Mouse (Mus musculus) lung, embryonic 16.5 days (tissue): ENCODE measurements around the gene Dot1l. TPM values are rescaled to one million over a fixed set of nuclear protein-coding genes. Genes with fewer than 3 reads are reported as not detected.

ENCODE experiments used
- ATAC-seq: fragments of 200-750 bp; cut with Nextera tagmentation; 2 replicates; pipeline ENCODE4 v1.8.0; 2017; ENCODE audit warnings: low read depth, mild to moderate bottlenecking, moderate library complexity
- H3K27ac ChIP-seq: fragments of 300-500 bp; sonication (generic); 2 replicates; pipeline ENCODE4 v1.5.1; 2014; ENCODE audit warnings: mild to moderate bottlenecking, control low read depth, low read length
- H3K27me3 ChIP-seq: fragments of 300-500 bp; sonication (generic); 2 replicates; pipeline ENCODE4 v1.6.1; 2014; ENCODE audit warnings: low read depth, low read length, mixed read lengths; ENCODE audit not compliant: control insufficient read depth, insufficient read depth
- H3K36me3 ChIP-seq: fragments of 300-500 bp; sonication (generic); 2 replicates; pipeline ENCODE4 v1.6.1; 2014; ENCODE audit warnings: low read length; ENCODE audit not compliant: control insufficient read depth, insufficient read depth
- H3K4me1 ChIP-seq: fragments of 300-500 bp; sonication (generic); replicated peaks from 2 replicates; pipeline ENCODE4 v1.6.1; 2014; ENCODE audit warnings: low read length, mixed read lengths; ENCODE audit not compliant: control insufficient read depth, insufficient read depth
- H3K4me2 ChIP-seq: fragments of 300-500 bp; sonication (generic); 2 replicates; pipeline ENCODE4 v1.6.1; 2014; ENCODE audit warnings: low read depth, low read length, control low read depth
- H3K4me3 ChIP-seq: fragments of 300-500 bp; sonication (generic); 2 replicates; pipeline ENCODE4 v1.5.1; 2014; ENCODE audit warnings: mild to moderate bottlenecking, low read length, control low read depth
- H3K9ac ChIP-seq: fragments of 300-500 bp; sonication (generic); 2 replicates; pipeline ENCODE4 v1.6.1; 2014; ENCODE audit warnings: low read length, control low read depth
- H3K9me3 ChIP-seq: fragments of 300-500 bp; sonication (generic); 2 replicates; pipeline ENCODE4 v1.6.1; 2016; ENCODE audit warnings: low read length; ENCODE audit not compliant: control insufficient read depth
- WGBS: fragments of 180-500 bp; shearing (Covaris S2); extraction: QIAGEN DNeasy Blood & Tissue Kit; methylation state at CpG from one replicate; pipeline ENCODE4 v1.1.7; 2014; 5-methylcytosine and 5-hydroxymethylcytosine counted together
- polyA plus RNA-seq: library from polyadenylated mRNA; unstranded; fragments of >200 nt; fragmentation: Nextera tagmentation; extraction: Ambion mirVana; gene quantifications from 2 replicates; pipeline ENCODE4 v1.2.1, GENCODE M21; 2015

The Dot1l gene
- polyA plus RNA-seq, 1 experiment from 2014 or later, result 15.4 TPM

- peaks cover 39% of the 10 kb centered on the region for H3K36me3 ChIP-seq
- no peak overlapping the region for H3K27ac ChIP-seq
- no peak overlapping the region for H3K4me2 ChIP-seq
- WGBS, result 89% methylated on average over 2 of the region's 2 CpGs
- no peaks in the 10 kb centered on the region for H3K9me3 ChIP-seq
- peaks cover 6% of the 10 kb centered on the region; the same call in 1 of the 2 replicates for H3K27me3 ChIP-seq
- no peak for ATAC-seq
- no peak overlapping the region for H3K4me3 ChIP-seq
- peaks cover 34% of the 10 kb centered on the region for H3K4me1 ChIP-seq
- H3K9ac ChIP-seq, result no peak overlapping the region
These were observed 49.3 kb downstream of the Dot1l start for GRCm38 (mm10) chr10:80804340-80804739.

DNA sequence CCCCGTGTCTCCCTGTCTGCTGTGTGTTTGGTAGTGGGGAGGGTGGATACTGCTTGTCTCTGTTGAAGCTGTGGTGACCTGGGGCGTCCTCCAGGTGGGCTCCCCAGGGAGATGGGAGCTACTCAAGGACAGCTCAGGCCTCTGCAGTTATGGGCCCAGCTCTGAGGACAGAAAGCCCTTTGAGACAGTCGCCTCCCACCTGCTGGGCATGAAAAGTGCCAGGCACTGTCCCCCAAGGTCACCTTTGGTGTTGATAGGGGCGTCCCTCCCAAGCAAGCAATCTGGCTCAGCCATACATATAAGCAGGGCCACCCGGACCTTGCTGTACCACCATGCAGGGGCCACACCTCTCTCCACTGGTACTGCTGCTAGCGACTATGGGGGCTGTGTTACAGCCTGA, 49.9 kb downstream of the Dot1l start, which contains the start of gene Amh:
Amh (plus strand) TSS at position 328 of the 400 bp plus-strand sequence.
- Histone ChIP-seq H3K9me3 (no peaks in the 10 kb centered on the region), H3K27ac (no peak within 1 kb of the TSS), H3K27me3 (peaks cover 9% of the 10 kb centered on the region), H3K4me2 (no peak within 1 kb of the TSS), H3K4me3 (no peak within 1 kb of the TSS), H3K4me1 (peaks cover 31% of the 10 kb centered on the region), H3K36me3 (peaks cover 39% of the 10 kb centered on the region), H3K9ac (no peak within 1 kb of the TSS)
- ATAC-seq, result no peak
- 64% methylated on average over 6 of the region's 6 CpGs for WGBS

GRCm38 (mm10) chr10:80805322-80805721, 50.3 kb downstream of the Dot1l start:
- Histone ChIP-seq H3K9ac (no peak overlapping the region), H3K27ac (no peak overlapping the region), H3K27me3 (peaks cover 13% of the 10 kb centered on the region), H3K4me3 (no peak overlapping the region), H3K9me3 (no peaks in the 10 kb centered on the region), H3K4me1 (peaks cover 30% of the 10 kb centered on the region), H3K4me2 (no peak overlapping the region), H3K36me3 (peaks cover 39% of the 10 kb centered on the region)
- 74% methylated on average over 5 of the region's 5 CpGs for whole genome bisulfite sequencing
- ATAC-seq, result no peak

GRCm38 (mm10) chr10:80805925-80806324, 50.9 kb downstream of the Dot1l start:
- H3K27me3 ChIP-seq, result peaks cover 17% of the 10 kb centered on the region

DNA sequence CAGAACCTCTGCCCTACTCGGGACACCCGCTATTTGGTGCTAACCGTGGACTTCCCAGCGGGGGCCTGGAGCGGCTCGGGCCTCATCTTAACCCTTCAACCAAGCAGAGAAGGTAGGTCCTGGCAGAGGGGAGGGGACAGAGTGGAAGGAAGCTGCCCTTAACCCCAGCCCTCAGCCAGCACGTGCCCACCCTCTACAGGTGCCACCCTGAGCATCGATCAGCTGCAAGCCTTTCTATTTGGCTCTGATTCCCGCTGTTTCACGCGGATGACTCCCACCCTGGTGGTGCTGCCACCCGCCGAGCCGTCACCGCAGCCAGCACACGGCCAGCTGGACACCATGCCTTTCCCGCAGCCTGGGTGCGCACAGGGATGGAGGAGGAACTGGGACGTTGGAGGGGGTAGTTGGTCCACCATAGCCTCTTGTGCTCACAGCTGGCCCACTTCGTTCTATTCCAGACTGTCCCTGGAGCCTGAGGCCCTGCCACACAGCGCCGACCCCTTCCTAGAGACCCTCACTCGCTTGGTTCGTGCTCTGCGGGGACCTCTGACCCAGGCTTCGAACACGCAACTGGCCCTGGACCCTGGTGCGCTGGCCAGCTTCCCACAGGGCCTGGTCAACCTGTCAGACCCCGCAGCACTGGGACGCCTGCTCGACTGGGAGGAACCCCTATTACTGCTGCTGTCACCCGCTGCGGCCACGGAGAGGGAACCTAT, 51.5 kb downstream of the Dot1l start:
- no peak; the same call in 1 of the 2 replicates for ATAC-seq
- H3K9ac ChIP-seq, result peak overlapping the region; percentile 63
- peak overlapping the region; percentile 53 for H3K4me3 ChIP-seq
- peaks cover 36% of the 10 kb centered on the region for H3K36me3 ChIP-seq
- H3K27me3 ChIP-seq, result peaks cover 17% of the 10 kb centered on the region
- H3K4me2 ChIP-seq, result peak overlapping the region; percentile 65
- H3K27ac ChIP-seq, result peak overlapping the region; percentile 47
- H3K4me1 ChIP-seq, result peaks cover 30% of the 10 kb centered on the region
- no peaks in the 10 kb centered on the region for H3K9me3 ChIP-seq
- 39% methylated on average over 34 of the region's 34 CpGs for WGBS

More at GRCm38 (mm10) chr10:80805925-80806324, 50.9 kb downstream of the Dot1l start:
- 10% methylated on average over 3 of the region's 3 CpGs for WGBS
- Histone ChIP-seq H3K4me1 (peaks cover 30% of the 10 kb centered on the region), H3K4me3 (no peak overlapping the region), H3K9me3 (no peaks in the 10 kb centered on the region), H3K36me3 (peaks cover 39% of the 10 kb centered on the region), H3K4me2 (no peak overlapping the region), H3K27ac (no peak overlapping the region), H3K9ac (no peak overlapping the region)
- ATAC-seq, result peak; percentile 39

DNA sequence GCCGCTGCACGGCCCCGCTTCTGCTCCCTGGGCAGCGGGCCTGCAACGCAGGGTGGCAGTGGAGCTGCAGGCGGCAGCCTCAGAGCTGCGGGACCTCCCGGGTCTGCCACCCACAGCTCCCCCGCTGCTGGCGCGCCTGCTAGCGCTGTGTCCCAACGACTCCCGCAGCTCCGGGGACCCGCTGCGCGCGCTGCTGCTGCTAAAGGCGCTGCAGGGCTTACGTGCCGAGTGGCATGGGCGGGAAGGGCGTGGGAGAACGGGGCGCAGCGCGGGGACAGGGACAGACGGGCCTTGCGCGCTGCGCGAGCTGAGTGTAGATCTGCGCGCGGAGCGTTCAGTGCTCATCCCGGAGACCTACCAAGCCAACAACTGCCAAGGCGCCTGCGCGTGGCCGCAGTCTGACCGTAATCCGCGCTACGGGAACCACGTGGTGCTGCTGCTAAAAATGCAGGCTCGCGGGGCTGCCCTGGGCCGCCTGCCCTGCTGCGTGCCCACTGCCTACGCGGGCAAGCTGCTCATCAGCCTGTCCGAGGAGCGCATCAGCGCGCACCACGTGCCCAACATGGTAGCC, 52.1 kb downstream of the Dot1l start:
- peak; percentile 75 for ATAC-seq
- Histone ChIP-seq H3K4me3 (peak overlapping the region; percentile 53), H3K4me1 (peaks cover 30% of the 10 kb centered on the region), H3K4me2 (peak overlapping the region; percentile 65), H3K27me3 (peaks cover 17% of the 10 kb centered on the region), H3K9me3 (no peaks in the 10 kb centered on the region), H3K27ac (peak overlapping the region; percentile 47), H3K9ac (peak overlapping the region; percentile 63), H3K36me3 (peaks cover 30% of the 10 kb centered on the region)
- 2% methylated on average over 57 of the region's 58 CpGs for WGBS

DNA sequence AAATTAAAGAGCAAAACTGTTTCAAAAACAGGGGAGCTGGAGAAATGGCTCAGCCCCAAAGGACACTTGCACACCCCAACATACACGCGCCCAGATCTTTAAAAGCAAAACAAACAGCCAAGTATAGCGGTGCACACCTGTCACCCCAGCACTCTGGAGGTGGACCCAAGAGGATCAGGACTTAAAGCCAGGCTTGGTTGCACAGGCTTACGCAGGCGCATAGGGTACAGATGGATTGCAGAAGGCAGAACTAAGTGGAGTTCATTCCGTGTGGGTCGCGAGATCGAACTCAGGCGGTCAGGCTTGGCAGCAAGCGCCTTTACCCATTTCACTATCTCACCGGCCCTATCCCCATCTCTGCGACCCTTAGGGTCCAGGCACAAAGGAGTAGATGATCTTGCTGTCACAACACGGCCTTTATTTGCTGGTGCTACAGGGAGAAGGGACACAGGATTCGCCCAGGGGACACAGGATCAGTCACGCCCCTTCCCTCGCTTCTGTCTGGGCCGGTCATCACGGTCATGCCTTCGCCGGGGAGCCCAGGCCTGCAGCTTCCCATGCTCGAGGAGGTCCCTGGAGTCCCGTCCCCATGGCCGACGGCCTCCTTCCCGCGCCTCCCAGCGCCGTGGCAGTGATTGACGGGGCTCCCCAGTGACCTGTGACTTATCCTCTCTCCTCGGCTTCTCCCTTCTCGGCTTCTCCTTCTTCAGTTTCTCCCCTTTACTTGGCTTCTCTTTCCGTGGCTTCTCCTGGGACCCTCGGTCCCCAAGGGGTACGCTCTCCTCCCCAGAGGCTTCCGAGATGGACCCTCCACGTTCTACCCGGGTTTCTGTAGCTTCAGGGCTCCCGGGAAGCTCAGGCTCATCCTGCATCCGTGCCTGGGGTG, 53.3 kb downstream of the Dot1l start:
- no peak for ATAC-seq
- H3K27ac ChIP-seq, result no peak overlapping the region
- peaks cover 19% of the 10 kb centered on the region for H3K36me3 ChIP-seq
- H3K9ac ChIP-seq, result peak overlapping the region; percentile 25
- peaks cover 30% of the 10 kb centered on the region for H3K4me1 ChIP-seq
- no peaks in the 10 kb centered on the region for H3K9me3 ChIP-seq
- WGBS, result 18% methylated on average over 39 of the region's 40 CpGs
- H3K4me3 ChIP-seq, result peak overlapping the region; percentile 2; the same call in 1 of the 2 replicates
- H3K27me3 ChIP-seq, result peaks cover 17% of the 10 kb centered on the region
- peak overlapping the region; percentile 40 for H3K4me2 ChIP-seq

DNA sequence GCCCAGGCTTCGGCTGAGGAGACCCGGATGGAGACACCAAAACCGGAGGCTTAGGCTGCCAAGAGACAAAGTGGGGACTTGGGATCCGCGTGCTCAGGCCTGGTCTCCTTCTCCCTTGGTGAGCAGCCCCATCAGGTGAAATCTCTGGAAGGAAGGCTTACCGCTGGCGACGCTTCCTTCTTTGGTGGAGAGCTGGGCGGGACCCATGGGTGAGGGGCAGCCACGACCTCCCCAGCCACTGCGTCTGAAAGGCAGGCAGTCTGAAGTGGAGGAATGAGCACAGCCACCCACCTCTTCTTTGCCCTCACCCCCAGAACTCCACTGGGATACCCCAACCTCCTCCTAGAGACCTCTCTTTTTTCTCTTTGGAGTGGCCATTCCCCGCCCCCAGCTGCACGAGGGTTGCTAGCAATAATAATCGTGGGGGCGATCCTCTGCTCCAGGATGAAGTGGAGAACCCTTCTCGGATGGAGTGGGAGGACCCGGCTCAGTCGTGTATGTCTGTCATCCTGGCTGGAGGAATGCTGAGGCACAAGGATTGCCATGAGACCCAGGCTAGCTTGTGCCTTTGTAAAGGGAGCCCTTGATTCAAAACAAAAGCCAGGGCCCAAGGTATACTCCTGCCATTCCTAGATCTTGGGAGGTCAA, 54.1 kb downstream of the Dot1l start:
- H3K9me3 ChIP-seq, result no peaks in the 10 kb centered on the region
- H3K4me3 ChIP-seq, result peak overlapping the region; percentile 2; the same call in 1 of the 2 replicates
- WGBS, result 10% methylated on average over 18 of the region's 18 CpGs
- ATAC-seq, result no peak
- no peak overlapping the region for H3K27ac ChIP-seq
- H3K4me1 ChIP-seq, result peaks cover 30% of the 10 kb centered on the region
- peaks cover 17% of the 10 kb centered on the region for H3K27me3 ChIP-seq
- peak overlapping the region; percentile 40 for H3K4me2 ChIP-seq
- peak overlapping the region; percentile 25 for H3K9ac ChIP-seq
- H3K36me3 ChIP-seq, result peaks cover 12% of the 10 kb centered on the region
